Mouse (Mus musculus): ENCODE measurements around the gene Dnmt3a. TPM values are rescaled to one million over a fixed set of nuclear protein-coding genes. Genes with fewer than 3 reads are reported as not detected.

The Dnmt3a gene
- total and polyA plus RNA-seq, 3 experiments = 15.5 to 61.5 (median 23.4) TPM

GRCm38 (mm10) chr12:3894525-3894924 lies 88.7 kb downstream of the Dnmt3a start:
- Histone ChIP-seq H3K27me3 (replicated peaks) (no peaks in the 10 kb centered on the region), H3K9me3 (replicated peaks; ENCODE audit: low read length) (no peaks in the 10 kb centered on the region), H3K4me2 (ENCODE audit: insufficient read depth, low read depth, poor library complexity, severe bottlenecking) (no peak overlapping the region), H3K4me3 (replicated peaks in 1 of 3; ENCODE audit: low read depth in 2 of 3, low read length in 2 of 3, poor library complexity in 1 of 3) (no peak overlapping the region), H3K36me3 (replicated peaks in 1 of 2; ENCODE audit: control insufficient read depth in 1 of 2, insufficient read depth in 1 of 2, low read length in 1 of 2) (peaks cover 42 to 85% of the 10 kb centered on the region in 2 experiments), H3K79me2 (replicated peaks; ENCODE audit: control insufficient read depth, extremely low read depth, insufficient read depth, poor library complexity, severe bottlenecking) (no peaks in the 10 kb centered on the region), H3K4me1 (ENCODE audit: control insufficient read depth in 1 of 2, insufficient read depth in 2 of 2) (peaks cover 11 to 29% of the 10 kb centered on the region in 2 experiments), H3K27ac (ENCODE audit: insufficient read depth, low read depth) (no peak overlapping the region), H3K9ac (ENCODE audit: insufficient read depth, low read depth) (no peak overlapping the region)
- no peak for DNase-seq (ENCODE audit: extremely low read depth)
- in situ Hi-C loops (cut with MboI; ENCODE audit: low pct_ligation_motif_present, low pct_unique_long_range_greater_than_20kb, low sequenced_read_pairs) (no loop called here), dilution Hi-C loops (cut with MboI; ENCODE audit: extremely low pct_ligation_motif_present, extremely low pct_unique_long_range_greater_than_20kb, low sequenced_read_pairs) (no loop called here)
- TF ChIP-seq ZKSCAN1 (IDR thresholded peaks at IDR 0.05; ENCODE audit: borderline replicate concordance, low read depth, low read length) (no peak), MEF2A (IDR thresholded peaks at IDR 0.05; ENCODE audit: borderline replicate concordance, low read depth, low read length) (no peak), RAD21 (IDR thresholded peaks at IDR 0.05; ENCODE audit: low read depth, low read length) (no peak), CHD2 (IDR thresholded peaks at IDR 0.05; ENCODE audit: low read length) (no peak), TCF12 (IDR thresholded peaks at IDR 0.05; ENCODE audit: low read depth, low read length) (no peak), ELF1 (IDR thresholded peaks at IDR 0.05; ENCODE audit: low read depth, low read length) (no peak), POLR2A (IDR thresholded peaks at IDR 0.05; ENCODE audit: low read depth, low read length) (no peak), MYC (IDR thresholded peaks at IDR 0.05; ENCODE audit: low read depth, low read length) (no peak), CHD1 (IDR thresholded peaks at IDR 0.05; ENCODE audit: low read depth, low read length) (no peak), JUN (IDR thresholded peaks at IDR 0.05; ENCODE audit: insufficient read depth, low read depth, low read length) (no peak)

- H3K27me3 ChIP-seq (replicated peaks) = no peaks in the 10 kb centered on the region
- H3K9ac ChIP-seq (ENCODE audit: insufficient read depth, low read depth) = no peak overlapping the region
- no peaks in the 10 kb centered on the region for H3K79me2 ChIP-seq (replicated peaks; ENCODE audit: control insufficient read depth, extremely low read depth, insufficient read depth, poor library complexity, severe bottlenecking)
- H3K9me3 ChIP-seq (replicated peaks; ENCODE audit: low read length) = no peaks in the 10 kb centered on the region
- H3K27ac ChIP-seq (ENCODE audit: insufficient read depth, low read depth) = no peak overlapping the region
- TF ChIP-seq KAT2A (IDR thresholded peaks at IDR 0.05; ENCODE audit: insufficient replicate concordance, low read length) = no peak
- no peak for TF ChIP-seq TBP (conservative IDR thresholded peaks at IDR 0.05; ENCODE audit: low read depth, low read length)
- TF ChIP-seq CTCF (conservative IDR thresholded peaks at IDR 0.05 in 1 of 2, IDR thresholded peaks at IDR 0.05 in 1 of 2; ENCODE audit: low read depth in 2 of 2, low read length in 2 of 2) = no peak
- TF ChIP-seq ZNF384 (IDR thresholded peaks at IDR 0.05; ENCODE audit: low read depth, low read length) = no peak
- no peak for TF ChIP-seq ETS1 (conservative IDR thresholded peaks at IDR 0.05; ENCODE audit: low read depth, low read length)
- TF ChIP-seq CHD1 (IDR thresholded peaks at IDR 0.05; ENCODE audit: low read depth, low read length) = no peak
- TF ChIP-seq BHLHE40 (IDR thresholded peaks at IDR 0.05; ENCODE audit: low read depth, low read length) = no peak
- TF ChIP-seq HCFC1 (IDR thresholded peaks at IDR 0.05; ENCODE audit: low read depth, low read length) = no peak
- TF ChIP-seq EP300 (IDR thresholded peaks at IDR 0.05; ENCODE audit: low read length) = no peak
- TF ChIP-seq NELFE (IDR thresholded peaks at IDR 0.05; ENCODE audit: low read depth, low read length) = no peak
- TF ChIP-seq USF1 (IDR thresholded peaks at IDR 0.05; ENCODE audit: low read depth, low read length) = no peak
- no peak for TF ChIP-seq TCF12 (IDR thresholded peaks at IDR 0.05; ENCODE audit: low read depth, low read length)
- TF ChIP-seq GABPA (IDR thresholded peaks at IDR 0.05; ENCODE audit: insufficient replicate concordance, low read depth, low read length) = no peak
- no peak for TF ChIP-seq MAZ (IDR thresholded peaks at IDR 0.05; ENCODE audit: low read depth, low read length)
- no peak for TF ChIP-seq JUN (IDR thresholded peaks at IDR 0.05; ENCODE audit: insufficient read depth, low read depth, low read length)
- TF ChIP-seq ELF1 (IDR thresholded peaks at IDR 0.05; ENCODE audit: low read depth, low read length) = no peak
- in situ Hi-C loops (cut with MboI; ENCODE audit: low pct_ligation_motif_present, low pct_unique_long_range_greater_than_20kb, low sequenced_read_pairs) (no loop called here), dilution Hi-C loops (cut with MboI; ENCODE audit: extremely low pct_ligation_motif_present, extremely low pct_unique_long_range_greater_than_20kb, low sequenced_read_pairs) (no loop called here)
- peaks cover 6 to 10% of the 10 kb centered on the region in 2 experiments for H3K4me1 ChIP-seq (ENCODE audit: control insufficient read depth in 1 of 2, insufficient read depth in 2 of 2)
- no peak for DNase-seq (ENCODE audit: extremely low read depth)
- H3K36me3 ChIP-seq (replicated peaks in 1 of 2; ENCODE audit: control insufficient read depth in 1 of 2, insufficient read depth in 1 of 2, low read length in 1 of 2) = peaks cover 61 to 93% of the 10 kb centered on the region in 2 experiments
- H3K4me2 ChIP-seq (ENCODE audit: insufficient read depth, low read depth, poor library complexity, severe bottlenecking) = no peak overlapping the region
- H3K4me3 ChIP-seq (replicated peaks in 1 of 3; ENCODE audit: low read depth in 2 of 3, low read length in 2 of 3, poor library complexity in 1 of 3) = no peak overlapping the region
Observed at GRCm38 (mm10) chr12:3897057-3897545, 91.3 kb downstream of the Dnmt3a start.

All from CH12.LX (cell line).